Mouse (Mus musculus): Measurements from ENCODE around the gene Gprc5d.

GRCm38 (mm10) chr6:135102736-135103303, 15.3 kb downstream of the Gprc5d start:
- no peak for TF ChIP-seq EP300 (optimal IDR thresholded peaks at IDR 0.05)
- no peak for TF ChIP-seq CTCF (IDR thresholded peaks at IDR 0.05; ENCODE audit: low read depth)
